Comparison of ENCODE assay signal across 36 mouse cellular contexts in the genomic region with DNA sequence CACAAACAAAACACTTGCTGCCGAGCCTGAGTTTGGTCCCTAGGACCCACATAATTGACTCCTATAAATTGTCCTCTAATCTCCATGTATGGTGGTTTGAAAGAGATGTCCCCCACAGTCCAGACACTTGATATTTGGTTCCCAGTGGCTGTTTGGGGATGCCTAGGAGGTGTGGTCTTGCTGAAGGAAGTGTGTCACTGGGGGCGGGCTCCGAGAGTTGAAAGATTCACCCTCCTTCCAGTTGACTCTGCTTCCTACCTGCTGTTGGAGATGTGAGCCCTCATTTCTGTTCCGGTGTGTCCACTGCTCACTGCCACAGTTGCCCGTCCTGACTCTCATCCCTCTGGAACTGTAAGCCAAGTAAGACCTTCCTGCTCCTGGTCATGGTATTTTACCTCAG. TPM values are rescaled to one million over a fixed set of nuclear protein-coding genes. Genes with fewer than 3 reads are reported as not detected.
"Had no signal": no experiment of that assay in that cellular context is flagged by ENCODE, and none has a peak within 500 bp of the region (broad histone marks: within the 10 kb centered on the region; RNA-seq: fewer than 3 reads in every experiment).

No protein-coding gene starts in this region.

- H3K9ac ChIP-seq: heart, embryonic 12.5 days; hindbrain, embryonic 12.5 days; hindbrain, embryonic 14.5 days; intestine, embryonic 15.5 days; limb, embryonic 12.5 days; liver, embryonic 13.5 days; liver, embryonic 15.5 days; liver, postnatal 0 days had no signal

- ATAC-seq: hindbrain, embryonic 16.5 days; inflammation-experienced regulatory T-cells, adult 6 months; intestine, embryonic 15.5 days; intestine, postnatal 0 days; liver, postnatal 0 days had no signal

- H3K4me1 ChIP-seq: heart, embryonic 10.5 days; heart, embryonic 12.5 days; hindbrain, embryonic 10.5 days; hindbrain, embryonic 12.5 days; intestine, embryonic 15.5 days; limb, embryonic 12.5 days; liver, embryonic 13.5 days; liver, embryonic 15.5 days had no signal

- H3K27me3 ChIP-seq: heart, embryonic 12.5 days; hindbrain, embryonic 12.5 days; intestine, embryonic 15.5 days; limb, embryonic 12.5 days; liver, embryonic 15.5 days had no signal

- H3K9me3 ChIP-seq: heart, embryonic 10.5 days; heart, embryonic 12.5 days; hindbrain, embryonic 10.5 days; hindbrain, embryonic 12.5 days; intestine, embryonic 15.5 days; limb, embryonic 10.5 days; limb, embryonic 12.5 days; liver, embryonic 13.5 days; liver, embryonic 15.5 days had no signal

- H3K4me2 ChIP-seq: heart, embryonic 12.5 days; hindbrain, embryonic 12.5 days; hindbrain, embryonic 14.5 days; intestine, embryonic 15.5 days; limb, embryonic 12.5 days; liver, embryonic 11.5 days; liver, embryonic 13.5 days; liver, embryonic 15.5 days had no signal

- DNase-seq: gastrocnemius, postnatal 14 days; gastrocnemius, postnatal 36 days; heart, adult 18-20 months; heart, postnatal 10 days; heart, postnatal 4 days; kidney, adult 18-20 months; kidney, adult 8-10 months; kidney, postnatal 10 days; kidney, postnatal 25 days; kidney, postnatal 4 days; liver; liver, embryonic 13.5 days; liver, postnatal 0 days had no signal

- H3K4me3 ChIP-seq: heart, embryonic 10.5 days; heart, embryonic 12.5 days; hindbrain, embryonic 10.5 days; hindbrain, embryonic 12.5 days; intestine, embryonic 15.5 days; layer of hippocampus, adult 2 months; left cerebral cortex, adult 2 months; limb, embryonic 10.5 days; limb, embryonic 12.5 days; liver, embryonic 13.5 days; liver, embryonic 15.5 days had no signal

- H3K36me3 ChIP-seq: heart, embryonic 10.5 days; heart, embryonic 12.5 days; hindbrain, embryonic 10.5 days; hindbrain, embryonic 12.5 days; intestine, embryonic 15.5 days; limb, embryonic 10.5 days; limb, embryonic 12.5 days; liver, embryonic 13.5 days; liver, embryonic 15.5 days had no signal

- H3K27ac ChIP-seq: heart, embryonic 10.5 days; hindbrain, embryonic 10.5 days; hindbrain, embryonic 12.5 days; hindbrain, embryonic 14.5 days; intestine, embryonic 15.5 days; layer of hippocampus, adult 2 months; left cerebral cortex, adult 2 months; limb, embryonic 10.5 days; limb, embryonic 12.5 days; liver, embryonic 13.5 days; liver, embryonic 15.5 days had no signal

RNA-seq across cellular contexts. Expression of a gene that starts 23.2 kb away (rescaled TPM):
- total RNA-seq: heart, adult 18-20 months; heart, adult 8-10 months; heart, postnatal 10 days; heart, postnatal 25 days; layer of hippocampus, adult 2 months; layer of hippocampus, postnatal 10 days; layer of hippocampus, postnatal 25 days; left cerebral cortex, adult 2 months; left cerebral cortex, postnatal 14 days; left cerebral cortex, postnatal 36 days had no signal
- polyA plus RNA-seq: heart, embryonic 10.5 days; hindbrain, embryonic 12.5 days; inflammation-experienced regulatory T-cells, adult 6 months; liver, embryonic 15.5 days; liver, postnatal 0 days had no signal

RNA-seq across cellular contexts. Expression of a gene that starts 49.8 kb away (rescaled TPM):
- total RNA-seq: granulocyte monocyte progenitor cell, adult 5-6 weeks had no signal
- polyA plus RNA-seq: kidney, embryonic 14.5 days; limb, embryonic 10.5 days; liver, embryonic 13.5 days; liver, embryonic 15.5 days had no signal
